Mouse (Mus musculus) forebrain, embryonic 15.5 days (tissue): Measurements from ENCODE around the gene Ciao1. TPM values are rescaled to one million over a fixed set of nuclear protein-coding genes. Genes with fewer than 3 reads are reported as not detected.

Source experiments
- polyA plus RNA-seq: library from polyadenylated mRNA; unstranded; fragments of >200 nt; fragmentation: Nextera tagmentation; extraction: Ambion mirVana; gene quantifications from 2 replicates; pipeline ENCODE4 v1.2.1, GENCODE M21; 2015

Gene Ciao1
- polyA plus RNA-seq, 1 experiment from 2014 or later, result 67.6 TPM

Other genes with a start within 250 kb of the Ciao1 start
- gene Ap4e1, start 239.1 kb downstream of the Ciao1 start, polyA plus RNA-seq, result 11.6 and 11.9 TPM in 2 replicates
- gene Blvra, start 177.2 kb downstream of the Ciao1 start, polyA plus RNA-seq, result 27.2 and 32.9 TPM in 2 replicates
- 38.4 and 41.0 TPM in 2 replicates for gene Ncaph, start 113.9 kb downstream of the Ciao1 start, polyA plus RNA-seq
- gene Itpripl1, start 104.4 kb downstream of the Ciao1 start, polyA plus RNA-seq, result 15.5 and 17.2 TPM in 2 replicates
- 1.3 and 1.7 TPM in 2 replicates for gene 1810024B03Rik, start 39.5 kb downstream of the Ciao1 start, polyA plus RNA-seq
- gene Snrnp200, start 39.4 kb downstream of the Ciao1 start, polyA plus RNA-seq, result 57.0 and 59.8 TPM in 2 replicates
- gene Tmem127, start 92 bp upstream of the Ciao1 start, polyA plus RNA-seq, result 46.4 and 51.0 TPM in 2 replicates
- 94.7 and 99.8 TPM in 2 replicates for gene Stard7, start 22.4 kb upstream of the Ciao1 start, polyA plus RNA-seq
- 7.4 and 7.7 TPM in 2 replicates for gene Dusp2, start 88.3 kb upstream of the Ciao1 start, polyA plus RNA-seq
- not detected in 2 replicates for gene Astl, start 90.8 kb upstream of the Ciao1 start, polyA plus RNA-seq
- 0.88 and 1.00 TPM in 2 replicates for gene Adra2b, start 115.4 kb upstream of the Ciao1 start, polyA plus RNA-seq
- gene Gpat2, start 177.4 kb upstream of the Ciao1 start, polyA plus RNA-seq, result 0.09 TPM in 1 of 2 replicates, not detected in the other
- gene Fahd2a, start 196.7 kb upstream of the Ciao1 start, polyA plus RNA-seq, result 29.9 and 33.1 TPM in 2 replicates